Mouse (Mus musculus): ENCODE results near the gene Tanc2.

DNA sequence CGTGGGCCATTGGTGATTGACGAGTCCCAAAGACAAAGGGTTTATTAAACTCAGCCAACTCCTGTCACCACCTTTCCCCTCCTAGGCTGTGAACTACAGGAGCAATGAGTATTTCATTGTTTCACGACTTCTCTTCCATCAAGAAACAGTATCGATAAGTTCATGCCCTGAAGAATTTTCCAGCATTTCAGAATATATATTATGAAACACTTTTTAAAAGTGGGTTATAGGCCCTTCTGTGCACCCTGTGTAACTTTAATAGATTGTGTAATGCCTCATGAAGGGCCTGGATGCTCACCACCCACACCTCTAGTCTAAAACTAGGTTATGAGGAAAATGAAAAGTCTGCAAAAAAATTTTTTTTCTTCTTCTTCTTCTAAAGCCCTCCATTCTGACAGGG lies 48.4 kb upstream of the Tanc2 start:
- no peak for TF ChIP-seq CTCF (IDR thresholded peaks at IDR 0.05; ENCODE audit: control insufficient read depth, insufficient read depth, insufficient replicate concordance, low read depth, low read length)
- TF ChIP-seq POLR2A (IDR thresholded peaks at IDR 0.05; ENCODE audit: control insufficient read depth, low read depth, low read length): no peak
